Mouse (Mus musculus): Measurements from ENCODE around the gene Igf1r.

- TF ChIP-seq TAL1 (IDR thresholded peaks at IDR 0.05; ENCODE audit: low read length) (no peak), GATA1 (IDR thresholded peaks at IDR 0.05; ENCODE audit: low read length) (no peak)
Measured at GRCm38 (mm10) chr7:68097081-68097836, 144.6 kb downstream of the Igf1r start.
